Mouse (Mus musculus): ENCODE data around the gene Cox8a.

- no peak for TF ChIP-seq POLR2A (IDR thresholded peaks at IDR 0.05; ENCODE audit: insufficient read depth, low read depth, low read length)
- TF ChIP-seq CTCF (IDR thresholded peaks at IDR 0.05; ENCODE audit: insufficient read depth, low read depth, low read length): no peak
These were observed 41.2 kb downstream of the Cox8a start for GRCm38 (mm10) chr19:7176041-7176696.

All from olfactory bulb, adult 2 months (tissue).